Mouse (Mus musculus) cortical plate, adult 2 months (tissue): ENCODE results near the gene Ulk1. TPM values are rescaled to one million over a fixed set of nuclear protein-coding genes. Genes with fewer than 3 reads are reported as not detected.

Experiments
- H3K27ac ChIP-seq: fragments of 200-500 bp; 2 replicates; pipeline ENCODE4 v1.5.1; 2012; ENCODE audit warnings: low read length, control low read depth, inconsistent platforms; ENCODE audit not compliant: insufficient read depth
- H3K4me1 ChIP-seq: fragments of 200-500 bp; 2 replicates; pipeline ENCODE4 v1.6.1; 2011; ENCODE audit warnings: low read length; ENCODE audit not compliant: control insufficient read depth, insufficient read depth
- H3K4me3 ChIP-seq: fragments of 200-500 bp; 2 replicates; pipeline ENCODE4 v1.5.1; 2011; ENCODE audit warnings: mild to moderate bottlenecking, low read length, control low read depth; ENCODE audit not compliant: insufficient read depth
- CTCF ChIP-seq: fragments of 200-500 bp; IDR thresholded peaks from 2 replicates; pipeline ENCODE4 v1.5.1; 2011; ENCODE audit warnings: mild to moderate bottlenecking, control low read depth, low read length; ENCODE audit not compliant: insufficient read depth; ENCODE audit errors: extremely low read depth
- POLR2A ChIP-seq: fragments of 200-500 bp; IDR thresholded peaks from 2 replicates; pipeline ENCODE4 v1.6.1; 2011; ENCODE audit warnings: mild to moderate bottlenecking, low read length, control low read depth; ENCODE audit not compliant: insufficient read depth; ENCODE audit errors: extremely low read depth
- polyA plus RNA-seq: library from polyadenylated mRNA; depleted of rRNA; stranded (reverse); fragments of >200 nt; gene quantifications from 2 replicates; pipeline ENCODE4 v1.2.3, GENCODE M21; 2012; rRNA removed

Ulk1 gene
- polyA plus RNA-seq, 1 experiment, result 56.4 TPM

DNA sequence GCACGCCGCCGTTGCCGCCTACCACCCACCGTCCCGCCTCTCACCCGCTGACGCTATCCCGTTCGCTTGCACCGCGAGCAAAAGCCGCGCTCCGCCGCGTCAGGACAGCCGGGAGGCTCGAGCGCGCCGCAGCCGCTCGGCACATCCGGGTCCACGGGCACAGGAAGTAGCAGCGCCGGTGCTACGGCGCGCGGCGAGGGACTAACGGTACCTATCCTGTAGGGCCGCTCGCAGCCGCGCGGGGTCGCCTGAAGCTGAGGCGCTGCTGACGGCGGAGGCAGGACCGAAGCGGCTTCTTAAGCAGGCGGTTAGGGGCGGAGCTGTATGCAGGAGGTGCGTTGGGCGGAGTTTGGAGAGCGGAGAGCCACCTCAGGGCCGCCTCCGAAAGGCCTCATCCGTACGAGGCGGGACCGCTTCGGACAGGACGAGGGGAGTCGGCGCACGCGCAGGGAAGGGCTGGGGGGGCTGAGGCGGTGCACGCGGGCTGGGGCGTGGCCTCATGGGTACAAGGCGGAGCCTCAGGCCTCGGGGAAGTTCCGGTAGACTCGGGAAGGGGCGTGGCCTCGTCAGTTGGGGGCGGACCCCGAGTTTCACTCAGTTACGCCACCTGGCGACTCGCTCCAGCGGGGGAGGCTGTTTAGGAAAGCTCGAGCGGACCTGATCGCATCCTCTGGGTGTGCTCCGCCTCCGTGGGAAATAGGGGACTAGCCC is 39.3 kb downstream of the Ulk1 start, which contains the start of gene Ep400:
Gene Ep400, minus strand, starts transcription at position 270 of the 711 bp plus-strand sequence.
- H3K27ac ChIP-seq, result peak within 1 kb of the TSS; percentile 71; the same call in 1 of the 2 replicates
- TF ChIP-seq POLR2A (peak; percentile 82), CTCF (peak; percentile 54)
- peaks cover 2% of the 10 kb centered on the region for H3K4me1 ChIP-seq
- H3K4me3 ChIP-seq, result peak within 1 kb of the TSS; percentile 57

DNA sequence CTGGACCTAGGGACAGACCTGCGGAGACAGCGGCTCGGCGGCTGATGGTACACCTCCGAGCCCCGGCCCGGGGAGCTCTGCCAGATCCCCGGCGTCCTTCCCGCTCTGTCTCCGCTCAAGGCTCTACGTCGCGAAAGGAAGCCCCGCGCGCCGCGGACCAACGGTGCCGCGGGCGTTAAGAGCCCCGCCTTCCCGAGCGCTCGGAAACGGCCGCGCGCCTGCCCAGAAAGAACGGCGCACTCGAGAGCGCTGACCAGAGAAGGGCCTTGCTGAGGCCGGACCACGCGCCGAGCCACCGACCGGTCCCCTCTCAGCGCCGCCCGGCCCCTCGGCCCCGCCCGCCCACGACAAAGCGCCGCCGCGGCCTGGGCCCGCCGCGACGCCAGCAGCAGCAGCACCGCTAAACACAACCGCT is 39.9 kb downstream of the Ulk1 start:
- peak overlapping the region; percentile 57 for H3K4me3 ChIP-seq
- peak overlapping the region; percentile 71; the same call in 1 of the 2 replicates for H3K27ac ChIP-seq
- H3K4me1 ChIP-seq, result peaks cover 2% of the 10 kb centered on the region
- TF ChIP-seq POLR2A, result no peak
- TF ChIP-seq CTCF, result no peak

DNA sequence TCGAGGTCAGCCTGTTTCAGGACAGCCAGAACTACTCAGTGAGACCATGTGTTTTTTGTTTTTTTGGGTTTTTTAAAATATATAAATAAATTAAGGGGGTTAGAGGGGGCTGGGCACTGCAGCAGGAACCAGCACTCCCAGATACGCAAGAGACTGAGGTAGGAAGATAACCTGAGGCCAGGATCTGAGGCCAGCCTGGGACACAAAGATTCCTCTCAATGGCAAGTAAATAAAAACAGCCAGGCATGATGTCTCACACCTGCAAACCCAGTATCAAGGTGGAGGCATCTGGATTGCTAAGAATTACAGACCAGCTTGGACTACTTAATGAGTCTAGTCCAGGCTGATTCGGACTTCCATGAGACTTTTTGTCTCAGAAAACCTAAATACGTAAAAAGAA is 40.6 kb downstream of the Ulk1 start:
- Histone ChIP-seq H3K4me1 (peaks cover 2% of the 10 kb centered on the region), H3K27ac (no peak overlapping the region), H3K4me3 (peak overlapping the region; percentile 57; the same call in 1 of the 2 replicates)
- TF ChIP-seq POLR2A, result no peak
- TF ChIP-seq CTCF, result no peak

DNA sequence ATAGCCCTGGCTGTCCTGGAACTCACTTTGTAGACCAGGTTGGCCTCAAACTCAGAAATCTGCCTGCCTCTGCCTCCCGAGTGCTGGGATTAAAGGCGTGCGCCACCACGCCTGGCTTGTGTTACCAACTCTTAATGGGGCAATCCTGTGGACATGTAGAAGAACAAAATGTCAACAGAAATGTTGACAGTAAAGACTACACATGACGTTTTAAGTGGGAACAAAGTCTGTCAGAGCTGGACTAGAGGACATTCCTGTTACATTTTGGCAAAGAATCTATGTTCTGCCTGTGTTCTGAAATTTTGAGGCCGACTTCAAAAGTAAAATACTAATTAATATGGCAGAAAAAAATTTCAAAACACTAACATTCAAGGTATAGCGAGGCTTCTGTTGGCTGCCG is 46.0 kb downstream of the Ulk1 start:
- TF ChIP-seq CTCF (no peak), POLR2A (no peak)
- Histone ChIP-seq H3K27ac (no peak overlapping the region), H3K4me3 (no peak overlapping the region), H3K4me1 (no peaks in the 10 kb centered on the region; the same call in 1 of the 2 replicates)

DNA sequence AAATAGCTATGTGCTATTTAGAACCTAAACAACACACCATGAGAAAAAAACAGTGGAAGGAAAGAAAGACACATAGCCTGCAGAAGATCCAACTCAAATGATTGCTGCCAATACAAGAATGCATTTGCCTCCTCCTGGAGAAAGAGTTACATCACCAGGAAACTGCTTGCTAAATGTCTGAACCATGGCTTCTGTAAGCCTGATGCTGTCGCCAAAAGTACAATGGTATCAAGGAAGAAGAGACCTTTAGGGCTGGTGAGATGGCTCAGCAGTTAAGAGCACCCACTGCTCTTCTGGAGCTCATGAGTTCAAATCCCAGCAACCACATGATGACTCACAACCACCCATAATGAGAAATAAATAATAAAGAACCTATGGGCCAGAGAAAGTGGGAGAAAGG is 64.9 kb downstream of the Ulk1 start:
- Histone ChIP-seq H3K4me1 (no peaks in the 10 kb centered on the region), H3K4me3 (no peak overlapping the region), H3K27ac (no peak overlapping the region)
- TF ChIP-seq POLR2A, result no peak
- no peak for TF ChIP-seq CTCF

DNA sequence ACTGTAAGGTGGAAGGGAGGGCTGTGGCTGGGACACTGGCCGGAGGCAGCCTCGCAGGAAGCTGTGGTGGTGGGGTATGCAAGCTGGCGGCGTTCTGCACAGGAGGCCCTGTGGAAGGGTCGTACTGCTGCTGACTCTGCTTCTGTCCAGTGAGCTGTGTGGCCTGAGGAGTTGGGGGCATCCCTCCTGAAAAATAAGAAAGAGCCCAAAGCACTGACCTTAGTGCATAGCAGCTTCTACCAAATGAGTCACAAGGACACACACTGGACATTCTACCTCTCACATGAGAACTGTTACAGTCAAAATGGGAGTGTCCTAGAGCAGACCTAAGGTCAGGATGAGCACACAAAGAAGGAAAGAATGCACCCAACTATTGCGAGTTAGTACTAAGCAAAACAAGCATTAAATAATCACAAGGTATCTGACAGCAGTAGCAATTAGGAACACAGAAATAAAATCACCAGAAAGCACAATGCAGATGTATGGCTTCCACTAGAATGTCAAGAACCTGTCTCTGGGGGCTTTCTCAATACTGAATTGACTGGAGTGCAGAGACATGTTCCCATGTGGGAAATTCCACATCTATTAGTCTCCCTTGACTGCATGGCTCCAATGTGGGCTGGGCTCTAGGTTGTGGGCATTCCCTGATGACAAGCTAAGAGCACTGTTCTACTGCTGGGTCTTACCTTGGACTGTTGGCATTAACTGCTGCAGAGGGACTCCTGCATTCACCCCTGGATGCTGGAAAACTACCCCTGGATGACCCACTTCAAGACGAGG is 70.2 kb downstream of the Ulk1 start:
- Histone ChIP-seq H3K4me1 (no peaks in the 10 kb centered on the region), H3K27ac (no peak overlapping the region), H3K4me3 (no peak overlapping the region)
- TF ChIP-seq CTCF (no peak), POLR2A (no peak)

DNA sequence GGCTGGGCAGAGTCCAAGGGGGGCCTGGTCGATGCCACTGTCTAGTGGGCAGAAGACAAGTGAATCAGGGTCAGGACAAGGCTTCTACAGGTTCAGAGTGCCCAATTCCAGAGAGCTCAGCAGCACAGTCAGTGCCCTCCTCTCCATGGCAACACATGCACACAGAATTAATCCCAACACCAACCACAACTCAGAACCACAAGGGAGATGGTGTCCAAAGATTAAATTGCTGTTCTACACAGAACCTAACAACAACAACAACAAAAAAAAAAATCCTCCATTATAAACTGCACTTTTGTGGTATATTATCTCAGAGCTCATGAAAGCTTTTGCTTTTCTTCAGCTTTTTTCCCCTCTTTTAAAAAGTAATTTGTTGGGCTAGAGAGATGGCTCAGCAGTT is 74.3 kb downstream of the Ulk1 start:
- peaks cover 3% of the 10 kb centered on the region for H3K4me1 ChIP-seq
- TF ChIP-seq CTCF (no peak), POLR2A (no peak)
- H3K27ac ChIP-seq, result no peak overlapping the region

More for the DNA sequence above, 74.3 kb downstream of the Ulk1 start:
- no peak overlapping the region for H3K4me3 ChIP-seq

Other genes with a start within 250 kb of the Ulk1 start
- 39.3 and 40.4 TPM in 2 replicates for gene Noc4l, start 156.7 kb downstream of the Ulk1 start, polyA plus RNA-seq
- gene Ddx51, start 156.6 kb downstream of the Ulk1 start, polyA plus RNA-seq, result 24.6 and 29.9 TPM in 2 replicates
- 26.8 TPM in 2 replicates for gene Ep400, start 39.4 kb downstream of the Ulk1 start, polyA plus RNA-seq
- gene Pus1, start 29.4 kb downstream of the Ulk1 start, polyA plus RNA-seq, result 19.6 and 20.1 TPM in 2 replicates
- 13.4 and 15.3 TPM in 2 replicates for gene Hscb, start 29.7 kb upstream of the Ulk1 start, polyA plus RNA-seq
- gene Chek2, start 29.9 kb upstream of the Ulk1 start, polyA plus RNA-seq, result 1.5 and 1.8 TPM in 2 replicates
- gene Ttc28, start 69.7 kb upstream of the Ulk1 start, polyA plus RNA-seq, result 3.7 and 3.9 TPM in 2 replicates